Mouse (Mus musculus): ENCODE data around the gene Nrros. TPM values are rescaled to one million over a fixed set of nuclear protein-coding genes. Genes with fewer than 3 reads are reported as not detected.

Nrros gene
- polyA plus RNA-seq (2021; fragmentation: Nextera tagmentation): 6.4 and 6.8 TPM in 2 replicates
- long read RNA-seq, experiment 1, transcript Nrros-201 (3 exons, 2,548 nt): major isoform, 7 of 15 reads
- long read RNA-seq, experiment 1, partial matches to known transcripts: 0 of 15 reads
- long read RNA-seq, experiment 1, other reads (novel, unspliced or antisense): 7 of 15 reads
- long read RNA-seq, experiment 2, transcript Nrros-201 (3 exons, 2,548 nt): major isoform, 32 of 43 reads
- long read RNA-seq, experiment 2, partial matches to known transcripts: 0 of 43 reads
- long read RNA-seq, experiment 2, other reads (novel, unspliced or antisense): 4 of 43 reads

DNA sequence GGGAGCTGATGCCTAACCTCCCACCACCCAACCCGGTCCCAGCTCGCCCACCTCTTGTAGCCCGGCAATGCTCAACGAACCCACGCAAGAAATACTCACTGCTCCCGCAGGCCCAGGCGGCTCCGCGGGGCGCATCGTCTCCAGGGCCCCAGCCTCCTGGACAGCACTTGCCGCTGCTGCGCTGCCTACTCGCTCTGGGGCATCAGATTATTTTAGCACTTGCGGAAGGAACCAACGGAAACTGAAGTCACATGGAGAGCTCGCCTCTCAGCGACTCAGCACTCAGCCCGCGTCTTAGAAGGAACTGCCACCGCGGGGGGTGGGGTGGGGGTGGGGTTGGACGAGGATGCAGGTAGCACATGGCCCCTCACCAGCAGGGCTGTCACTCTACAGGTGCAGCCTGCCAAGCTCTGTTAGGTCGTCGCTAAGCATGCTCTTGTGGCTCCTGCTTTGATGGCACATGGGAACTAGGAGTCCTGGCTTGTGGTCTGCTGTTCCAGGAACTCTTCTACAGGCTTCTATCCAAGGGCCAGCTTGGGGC is at the start of gene Nrros:
TSS of gene Nrros (minus strand) at position 314 of the 541 bp plus-strand sequence.

DNA sequence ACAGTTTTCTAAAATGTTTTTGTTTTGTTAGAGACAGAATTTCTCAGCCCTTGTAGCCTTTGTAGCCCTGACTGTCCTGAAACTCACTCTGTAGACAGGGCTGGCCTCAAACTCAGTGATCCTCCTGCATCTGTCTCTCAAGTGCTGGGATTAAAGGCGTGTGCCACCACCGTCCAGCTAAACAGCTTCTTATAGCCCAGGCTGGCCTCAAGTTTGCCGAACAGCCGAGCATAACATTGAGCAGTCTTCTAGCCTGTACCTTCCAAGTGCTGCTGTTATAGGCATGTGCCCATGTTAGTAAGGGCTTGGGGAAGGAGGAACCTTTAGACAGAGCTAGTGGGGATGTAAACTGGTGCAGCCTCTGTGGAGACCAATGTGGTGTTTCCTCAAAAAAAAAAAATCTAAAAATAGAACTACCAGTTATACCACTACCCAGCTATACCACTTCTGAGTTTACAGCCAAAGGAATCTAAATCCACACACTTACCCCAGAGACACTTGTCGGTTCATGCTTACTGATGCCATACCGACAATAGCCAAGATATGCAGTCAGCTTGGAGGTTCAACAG is 14.0 kb upstream of the Nrros start, which contains the start of gene Bex6:
TSS of gene Bex6 (plus strand) at position 491 of the 569 bp plus-strand sequence.

DNA sequence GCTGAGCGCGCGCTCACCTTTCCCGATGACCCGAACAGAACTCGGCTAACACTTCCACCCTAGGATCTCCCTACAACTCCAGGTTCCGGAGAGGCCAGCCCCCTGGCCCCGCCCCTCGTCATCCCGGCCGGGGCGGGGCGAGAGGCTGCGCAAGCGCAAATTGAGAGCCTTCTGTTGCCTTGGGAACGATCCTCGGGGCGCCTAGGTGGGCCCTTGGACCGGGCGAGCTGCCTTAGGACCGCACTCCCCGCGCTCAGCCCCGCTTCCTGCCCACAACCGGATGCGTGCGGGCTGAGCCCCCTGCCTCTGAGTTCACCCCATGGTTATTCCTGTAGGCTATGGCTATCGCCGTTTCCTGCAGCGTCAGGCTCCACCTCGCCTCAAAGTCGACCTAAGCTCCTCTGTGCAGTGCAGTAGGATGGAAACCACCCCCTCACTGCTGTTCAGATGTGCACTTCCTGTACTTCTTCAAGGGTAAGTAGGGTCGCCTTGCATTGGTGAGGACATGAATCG is 65.7 kb downstream of the Nrros start, which contains the start of the genes Pigx and Cep19:
TSS of gene Pigx (minus strand) at position 103 of the 513 bp plus-strand sequence.
TSS of gene Cep19 (plus strand) at position 163 of the 513 bp plus-strand sequence.

Other genes with a start within 250 kb of the Nrros start
- 27.1 and 27.2 TPM in 2 replicates for gene Pigz, start 231.7 kb downstream of the Nrros start, polyA plus RNA-seq (2021; fragmentation: Nextera tagmentation)
- gene 0610012G03Rik, start 217.1 kb downstream of the Nrros start, polyA plus RNA-seq (2021; fragmentation: Nextera tagmentation): 164 TPM in 2 replicates
- gene Ncbp2, start 217.1 kb downstream of the Nrros start, polyA plus RNA-seq (2021; fragmentation: Nextera tagmentation): 51.3 and 58.7 TPM in 2 replicates
- gene Senp5, start 162.3 kb downstream of the Nrros start, polyA plus RNA-seq (2021; fragmentation: Nextera tagmentation): 5.4 and 6.1 TPM in 2 replicates
- 11.8 and 12.5 TPM in 2 replicates for gene Pak2, start 86.3 kb downstream of the Nrros start, polyA plus RNA-seq (2021; fragmentation: Nextera tagmentation)
- 42.5 and 48.9 TPM in 2 replicates for gene Pigx, start 65.9 kb downstream of the Nrros start, polyA plus RNA-seq (2021; fragmentation: Nextera tagmentation)
- 99.2 and 105 TPM in 2 replicates for gene Cep19, start 65.8 kb downstream of the Nrros start, polyA plus RNA-seq (2021; fragmentation: Nextera tagmentation)
- gene Bex6, start 14.2 kb upstream of the Nrros start, polyA plus RNA-seq (2021; fragmentation: Nextera tagmentation): not detected in 2 replicates
- gene Fbxo45, start 81.6 kb upstream of the Nrros start, polyA plus RNA-seq (2021; fragmentation: Nextera tagmentation): 4.6 and 5.3 TPM in 2 replicates
- 12.7 and 14.4 TPM in 2 replicates for gene Wdr53, start 81.6 kb upstream of the Nrros start, polyA plus RNA-seq (2021; fragmentation: Nextera tagmentation)
- gene Smco1, start 105.9 kb upstream of the Nrros start, polyA plus RNA-seq (2021; fragmentation: Nextera tagmentation): not detected in 2 replicates
- gene Rnf168, start 111.9 kb upstream of the Nrros start, polyA plus RNA-seq (2021; fragmentation: Nextera tagmentation): 23.3 and 26.0 TPM in 2 replicates
- 4.6 and 6.7 TPM in 2 replicates for gene Ubxn7, start 166.7 kb upstream of the Nrros start, polyA plus RNA-seq (2021; fragmentation: Nextera tagmentation)
- gene Tm4sf19, start 234.9 kb upstream of the Nrros start, polyA plus RNA-seq (2021; fragmentation: Nextera tagmentation): not detected in 2 replicates

All from layer of hippocampus, adult 6 months (tissue).